Mouse (Mus musculus) limb, embryonic 15.5 days (tissue): ENCODE data around the gene Kptn. TPM values are rescaled to one million over a fixed set of nuclear protein-coding genes. Genes with fewer than 3 reads are reported as not detected.
A peak's percentile ranks its signal among the peaks of the same experiment; 100 is the strongest.

ENCODE experiments used
- ATAC-seq: fragments of 200-750 bp; cut with Nextera tagmentation; 2 replicates; pipeline ENCODE4 v1.8.0; 2017; ENCODE audit warnings: low read depth, moderate TSS enrichment; ENCODE audit not compliant: insufficient number of reproducible peaks, low FRiP score, low TSS enrichment
- H3K27ac ChIP-seq: fragments of 300-500 bp; sonication (generic); 2 replicates; pipeline ENCODE4 v1.5.1; 2015; ENCODE audit warnings: moderate library complexity, mild to moderate bottlenecking, inconsistent platforms
- H3K27me3 ChIP-seq: fragments of 300-500 bp; sonication (generic); 2 replicates; pipeline ENCODE4 v1.6.1; 2015; ENCODE audit warnings: inconsistent platforms
- H3K36me3 ChIP-seq: fragments of 300-500 bp; sonication (generic); 2 replicates; pipeline ENCODE4 v1.6.1; 2015; ENCODE audit warnings: inconsistent platforms
- H3K4me1 ChIP-seq: fragments of 300-500 bp; sonication (generic); 2 replicates; pipeline ENCODE4 v1.6.1; 2015; ENCODE audit warnings: inconsistent platforms
- H3K4me2 ChIP-seq: fragments of 300-500 bp; sonication (generic); 2 replicates; pipeline ENCODE4 v1.6.1; 2015; ENCODE audit warnings: mild to moderate bottlenecking, inconsistent platforms
- H3K4me3 ChIP-seq: fragments of 300-500 bp; sonication (generic); 2 replicates; pipeline ENCODE4 v1.5.1; 2015; ENCODE audit warnings: mild to moderate bottlenecking, inconsistent platforms
- H3K9ac ChIP-seq: fragments of 300-500 bp; sonication (generic); 2 replicates; pipeline ENCODE4 v1.6.1; 2015; ENCODE audit warnings: inconsistent platforms
- H3K9me3 ChIP-seq: fragments of 300-500 bp; sonication (generic); 2 replicates; pipeline ENCODE4 v1.6.1; 2016; ENCODE audit warnings: inconsistent platforms
- WGBS: fragments of 180-500 bp; shearing (Covaris S2); methylation state at CpG from one replicate; pipeline ENCODE4 v1.1.7; 2015; 5-methylcytosine and 5-hydroxymethylcytosine counted together
- polyA plus RNA-seq: library from polyadenylated mRNA; unstranded; fragments of >200 nt; fragmentation: Nextera tagmentation; extraction: Ambion mirVana; gene quantifications from 2 replicates; pipeline ENCODE4 v1.2.1, GENCODE M21; 2015

Kptn gene
- polyA plus RNA-seq, 1 experiment from 2014 or later = 31.2 TPM

DNA sequence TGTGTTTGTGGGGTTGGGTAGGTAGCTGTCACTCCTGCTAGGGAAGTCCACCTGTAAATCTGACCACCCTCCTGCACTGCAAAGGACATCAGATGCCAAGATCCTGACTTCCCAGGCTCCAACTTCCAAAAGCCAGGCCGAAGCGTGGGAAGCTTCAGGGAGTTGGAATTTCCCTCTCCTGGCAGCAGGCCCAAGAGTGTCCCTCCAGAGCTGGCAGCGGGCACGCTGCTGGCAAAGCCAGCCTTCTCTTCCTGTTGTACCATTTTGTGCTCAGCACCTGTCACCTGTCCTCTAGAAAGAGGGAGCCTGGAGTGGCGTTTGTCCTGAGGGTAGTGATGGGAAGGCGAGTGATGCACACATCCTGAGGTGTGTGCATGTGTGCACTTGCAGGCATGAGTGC lies 8.6 kb downstream of the Kptn start:
- Histone ChIP-seq H3K4me3 (no peak overlapping the region), H3K27ac (no peak overlapping the region), H3K9me3 (no peaks in the 10 kb centered on the region), H3K4me2 (no peak overlapping the region), H3K4me1 (peaks cover 33% of the 10 kb centered on the region), H3K27me3 (peaks cover 3% of the 10 kb centered on the region; the same call in 1 of the 2 replicates), H3K9ac (no peak overlapping the region), H3K36me3 (peaks cover 36% of the 10 kb centered on the region)
- ATAC-seq = no peak
- WGBS = 74% methylated on average over 6 of the region's 6 CpGs

DNA sequence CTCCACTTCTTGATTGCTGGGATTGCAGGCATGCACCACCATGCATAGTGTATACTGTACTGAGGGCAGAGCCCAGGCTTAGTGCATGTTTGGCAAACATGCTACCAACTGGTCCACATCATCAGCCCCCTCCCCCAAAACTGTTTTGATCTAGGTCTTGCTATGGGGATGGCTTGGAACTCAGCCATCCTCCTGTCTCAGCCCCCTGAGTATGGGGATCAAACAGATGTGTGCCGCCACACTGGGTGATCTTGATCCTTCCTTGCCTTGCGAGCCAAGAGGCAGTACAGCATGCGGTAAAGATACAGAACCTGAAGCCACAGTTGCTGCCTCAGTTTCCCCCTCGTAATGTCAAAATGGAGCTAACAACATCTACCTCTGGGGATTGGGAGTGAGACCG lies 9.2 kb downstream of the Kptn start:
- no peak for ATAC-seq
- peak overlapping the region; percentile 72 for H3K27ac ChIP-seq

DNA sequence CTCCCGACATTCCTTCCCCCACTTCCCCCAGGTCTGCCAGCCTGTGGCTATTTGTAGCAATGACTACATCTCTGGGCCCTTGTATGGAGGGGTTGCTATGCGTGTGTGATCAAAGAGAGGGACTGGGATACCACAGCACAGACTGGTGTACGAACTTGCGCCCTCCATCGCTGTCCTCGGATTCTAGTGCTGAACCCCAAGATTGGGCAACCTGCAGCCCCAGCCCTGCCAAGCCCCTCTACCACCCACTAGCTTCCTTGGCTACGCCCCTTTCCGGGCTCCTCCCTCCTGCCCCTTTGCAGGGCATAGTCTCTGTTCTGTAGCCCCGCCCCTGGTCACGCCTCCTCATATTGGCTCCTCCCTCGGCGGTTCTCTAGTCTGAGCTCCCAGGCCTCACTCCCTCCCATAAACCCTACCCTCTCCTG lies 9.7 kb downstream of the Kptn start, which contains the start of gene Slc8a2:
Gene Slc8a2 (plus strand): TSS at position 406 of the 425 bp plus-strand sequence.
- peaks cover 33% of the 10 kb centered on the region for H3K4me1 ChIP-seq
- H3K36me3 ChIP-seq = peaks cover 34% of the 10 kb centered on the region
- H3K27ac ChIP-seq = peak within 1 kb of the TSS; percentile 72
- H3K27me3 ChIP-seq = peaks cover 3% of the 10 kb centered on the region; the same call in 1 of the 2 replicates
- peak within 1 kb of the TSS; percentile 54 for H3K4me3 ChIP-seq
- 4% methylated on average over 12 of the region's 12 CpGs for WGBS
- peak within 1 kb of the TSS; percentile 50 for H3K9ac ChIP-seq
- H3K9me3 ChIP-seq = no peaks in the 10 kb centered on the region
- peak; percentile 75 for ATAC-seq
- H3K4me2 ChIP-seq = peak within 1 kb of the TSS; percentile 84

More for the DNA sequence above, 9.2 kb downstream of the Kptn start:
- no peaks in the 10 kb centered on the region for H3K9me3 ChIP-seq
- H3K36me3 ChIP-seq = peaks cover 36% of the 10 kb centered on the region
- 67% methylated on average over 5 of the region's 5 CpGs for WGBS
- H3K9ac ChIP-seq = no peak overlapping the region
- peaks cover 33% of the 10 kb centered on the region for H3K4me1 ChIP-seq
- peaks cover 3% of the 10 kb centered on the region; the same call in 1 of the 2 replicates for H3K27me3 ChIP-seq
- peak overlapping the region; percentile 84; the same call in 1 of the 2 replicates for H3K4me2 ChIP-seq
- H3K4me3 ChIP-seq = no peak overlapping the region

DNA sequence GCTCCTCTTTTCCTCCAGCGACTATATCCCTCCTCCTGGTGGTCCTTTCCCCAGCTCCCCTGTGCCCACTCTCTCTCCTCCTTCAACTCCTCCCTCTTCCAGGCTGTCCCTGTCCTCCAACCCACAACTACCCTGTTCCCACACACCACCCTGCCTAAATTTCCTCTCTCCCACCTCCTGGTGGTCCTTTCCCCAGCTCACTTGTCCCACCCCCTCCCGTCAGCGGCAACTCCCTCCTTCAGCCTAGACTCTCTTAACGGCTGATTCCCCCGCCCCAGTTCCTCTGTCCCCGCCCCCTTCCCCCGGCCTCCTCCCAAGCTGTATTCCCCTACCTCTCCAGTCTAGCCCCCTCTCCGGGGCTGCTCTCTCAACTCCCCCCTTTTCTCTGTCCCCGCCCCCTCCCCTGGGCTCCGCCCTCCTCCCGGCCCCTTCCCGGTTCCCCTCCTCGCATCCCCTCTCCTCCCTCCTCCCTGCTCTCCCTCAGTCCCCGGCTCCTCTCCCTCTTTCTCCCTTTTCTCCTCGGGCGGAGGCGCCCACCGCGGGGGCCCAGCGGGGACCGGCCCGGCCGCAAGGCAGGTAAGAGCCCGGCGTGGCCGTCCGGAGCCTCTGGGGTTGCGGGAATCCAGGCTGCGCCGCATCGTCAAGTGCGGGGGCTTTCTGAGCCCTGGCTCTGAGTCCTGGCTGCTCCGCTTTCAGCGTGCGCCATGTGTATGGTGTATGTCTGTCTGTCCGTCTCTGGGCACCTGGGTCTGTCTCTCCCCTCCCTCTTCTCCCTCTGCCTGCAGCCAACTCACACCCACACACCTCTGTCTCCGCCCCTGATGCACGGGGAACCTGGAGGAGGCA lies 10.4 kb downstream of the Kptn start:
- Histone ChIP-seq H3K4me1 (peaks cover 33% of the 10 kb centered on the region), H3K27ac (peak overlapping the region; percentile 72), H3K4me3 (peak overlapping the region; percentile 54), H3K27me3 (peaks cover 3% of the 10 kb centered on the region; the same call in 1 of the 2 replicates), H3K36me3 (peaks cover 28% of the 10 kb centered on the region), H3K9ac (peak overlapping the region; percentile 50), H3K9me3 (no peaks in the 10 kb centered on the region), H3K4me2 (peak overlapping the region; percentile 84)
- 2% methylated on average over 35 of the region's 38 CpGs for WGBS
- peak; percentile 81 for ATAC-seq

DNA sequence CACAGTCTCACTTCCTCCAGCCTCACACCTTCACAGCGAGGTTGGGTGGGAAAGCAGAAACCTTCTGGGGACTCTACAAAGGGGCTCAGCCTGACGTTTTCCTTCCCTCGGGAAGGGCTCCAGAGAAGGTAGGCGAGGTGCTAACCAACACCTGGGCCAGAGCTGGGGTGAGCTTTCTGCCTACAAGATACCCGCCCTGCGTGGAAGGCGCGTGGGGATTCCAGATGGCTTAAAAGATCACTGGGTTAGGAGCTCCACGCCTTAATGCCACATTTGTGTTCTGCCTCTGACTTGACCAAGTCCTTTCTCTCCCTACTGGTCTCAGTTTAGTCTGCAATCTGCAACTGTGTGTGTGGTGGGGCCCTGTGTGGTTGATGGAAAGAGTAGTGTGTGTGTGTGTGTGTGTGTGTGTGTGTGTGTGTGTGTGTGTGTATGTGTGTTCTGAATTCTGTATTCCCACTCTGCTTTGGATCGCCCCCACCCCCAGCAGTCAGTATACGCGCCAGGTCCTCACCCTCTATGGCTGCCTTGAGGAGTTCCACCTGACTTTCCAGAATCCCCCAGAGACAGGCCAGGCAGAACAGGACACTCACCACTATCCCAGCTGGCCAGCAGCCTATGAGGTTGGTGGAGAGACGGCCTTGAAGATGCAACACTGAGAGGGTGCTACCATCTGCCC lies 11.4 kb downstream of the Kptn start:
- WGBS = 35% methylated on average over 13 of the region's 13 CpGs
- Histone ChIP-seq H3K9me3 (no peaks in the 10 kb centered on the region), H3K4me2 (peak overlapping the region; percentile 84), H3K9ac (no peak overlapping the region), H3K36me3 (peaks cover 18% of the 10 kb centered on the region), H3K27ac (no peak overlapping the region), H3K4me1 (peaks cover 33% of the 10 kb centered on the region), H3K4me3 (peak overlapping the region; percentile 54), H3K27me3 (peaks cover 3% of the 10 kb centered on the region; the same call in 1 of the 2 replicates)
- no peak for ATAC-seq

DNA sequence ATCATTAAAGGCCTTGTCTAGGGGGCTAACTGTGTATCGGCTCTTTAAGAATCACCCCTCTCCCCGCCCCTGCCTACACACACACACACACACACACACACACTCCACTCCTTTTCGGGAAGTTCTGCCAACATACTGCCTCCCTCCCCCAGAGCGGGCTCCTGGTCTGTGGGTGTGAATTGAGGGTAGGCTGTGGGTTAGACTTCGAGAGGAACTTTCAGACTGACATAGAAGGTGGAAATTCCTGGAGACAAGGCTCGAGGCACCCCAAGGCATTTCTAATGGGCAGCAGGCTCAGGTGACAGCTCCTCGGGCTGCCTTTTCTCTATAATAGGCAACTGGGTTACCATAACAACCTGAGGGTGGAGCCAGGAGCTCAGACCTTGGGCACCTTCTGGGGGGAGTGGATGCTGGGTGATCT lies 12.5 kb downstream of the Kptn start:
- peaks cover 33% of the 10 kb centered on the region for H3K4me1 ChIP-seq
- H3K9ac ChIP-seq = no peak overlapping the region
- H3K9me3 ChIP-seq = no peaks in the 10 kb centered on the region
- ATAC-seq = no peak
- H3K27ac ChIP-seq = no peak overlapping the region
- H3K4me2 ChIP-seq = no peak overlapping the region
- H3K36me3 ChIP-seq = peaks cover 10% of the 10 kb centered on the region
- H3K27me3 ChIP-seq = peaks cover 3% of the 10 kb centered on the region; the same call in 1 of the 2 replicates
- no peak overlapping the region for H3K4me3 ChIP-seq
- 11% methylated on average over 7 of the region's 7 CpGs for WGBS

DNA sequence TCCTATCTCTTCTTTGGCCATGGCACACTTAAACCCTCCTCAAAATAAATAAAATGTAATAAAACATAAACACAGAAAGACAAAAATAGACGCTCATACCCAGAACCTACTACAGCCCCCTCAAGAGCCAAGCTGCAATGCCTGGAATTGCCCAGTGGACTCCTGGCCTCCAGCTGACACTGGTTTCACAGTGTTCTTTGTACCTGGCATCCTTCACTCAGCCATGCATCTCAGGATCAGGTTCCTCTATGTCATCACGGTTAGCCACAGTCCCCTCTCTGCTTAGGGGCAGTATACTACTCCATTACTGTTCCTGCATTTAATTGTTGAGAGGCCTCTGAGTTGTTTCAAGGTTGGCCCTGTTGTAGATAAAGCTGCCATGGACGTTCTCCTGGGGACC lies 13.2 kb downstream of the Kptn start:
- H3K4me1 ChIP-seq = peaks cover 33% of the 10 kb centered on the region

DNA sequence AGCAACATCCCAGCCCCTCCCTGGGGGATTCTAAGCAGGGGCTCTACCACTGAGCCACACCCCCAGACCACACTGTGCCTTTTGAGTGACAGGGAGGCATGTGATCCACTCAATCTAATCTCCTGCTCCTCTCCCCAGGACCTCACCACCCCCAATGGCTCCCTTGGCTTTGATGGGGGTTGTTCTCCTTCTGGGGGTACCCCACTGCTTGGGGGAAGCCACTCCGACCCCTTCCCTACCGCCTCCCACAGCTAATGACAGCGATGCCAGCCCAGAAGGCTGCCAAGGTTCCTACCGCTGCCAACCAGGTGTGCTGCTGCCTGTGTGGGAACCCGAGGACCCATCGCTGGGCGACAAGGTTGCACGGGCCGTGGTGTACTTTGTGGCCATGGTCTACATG lies 14.0 kb downstream of the Kptn start:
- Histone ChIP-seq H3K9me3 (no peaks in the 10 kb centered on the region), H3K4me3 (no peak overlapping the region), H3K9ac (no peak overlapping the region), H3K27ac (no peak overlapping the region), H3K4me1 (peaks cover 33% of the 10 kb centered on the region), H3K27me3 (peaks cover 3% of the 10 kb centered on the region; the same call in 1 of the 2 replicates), H3K36me3 (no peaks in the 10 kb centered on the region), H3K4me2 (no peak overlapping the region)
- no peak for ATAC-seq
- WGBS = 93% methylated on average over 9 of the region's 9 CpGs

More for the DNA sequence above, 13.2 kb downstream of the Kptn start:
- H3K4me2 ChIP-seq = no peak overlapping the region
- peaks cover 3% of the 10 kb centered on the region; the same call in 1 of the 2 replicates for H3K27me3 ChIP-seq
- ATAC-seq = no peak
- no peak overlapping the region for H3K27ac ChIP-seq
- 66% methylated on average over 3 of the region's 3 CpGs for WGBS
- no peak overlapping the region for H3K4me3 ChIP-seq
- H3K9me3 ChIP-seq = no peaks in the 10 kb centered on the region
- H3K36me3 ChIP-seq = 0 out of 2 replicates have a peak, but pooled peaks cover 3% of the 10 kb centered on the region
- H3K9ac ChIP-seq = no peak overlapping the region

DNA sequence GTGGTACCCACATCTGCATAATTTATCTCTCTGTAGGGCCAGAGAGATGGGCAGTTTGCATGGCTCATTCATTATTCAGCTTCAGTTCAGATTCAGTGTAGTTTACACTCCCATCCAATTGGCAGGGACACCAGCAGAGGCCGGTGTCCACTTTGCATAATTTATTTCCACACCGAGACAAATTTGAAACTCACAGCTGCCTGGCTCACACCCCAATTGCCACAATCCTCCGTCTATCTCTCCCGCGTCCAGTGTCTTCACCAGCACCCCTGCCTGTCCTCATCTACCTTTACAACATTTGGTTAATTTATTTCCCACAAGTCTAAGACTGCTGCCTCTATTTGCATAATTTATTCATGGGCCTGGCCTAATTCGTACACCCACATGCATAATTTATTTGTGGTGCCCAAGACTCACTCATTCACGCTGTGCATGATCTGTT lies 15.3 kb downstream of the Kptn start:
- Histone ChIP-seq H3K36me3 (no peaks in the 10 kb centered on the region), H3K4me1 (peaks cover 21% of the 10 kb centered on the region), H3K9ac (no peak overlapping the region), H3K27me3 (peaks cover 3% of the 10 kb centered on the region; the same call in 1 of the 2 replicates), H3K4me3 (no peak overlapping the region), H3K9me3 (no peaks in the 10 kb centered on the region), H3K4me2 (no peak overlapping the region), H3K27ac (no peak overlapping the region)
- ATAC-seq = no peak
- 69% methylated on average over 7 of the region's 7 CpGs for WGBS

DNA sequence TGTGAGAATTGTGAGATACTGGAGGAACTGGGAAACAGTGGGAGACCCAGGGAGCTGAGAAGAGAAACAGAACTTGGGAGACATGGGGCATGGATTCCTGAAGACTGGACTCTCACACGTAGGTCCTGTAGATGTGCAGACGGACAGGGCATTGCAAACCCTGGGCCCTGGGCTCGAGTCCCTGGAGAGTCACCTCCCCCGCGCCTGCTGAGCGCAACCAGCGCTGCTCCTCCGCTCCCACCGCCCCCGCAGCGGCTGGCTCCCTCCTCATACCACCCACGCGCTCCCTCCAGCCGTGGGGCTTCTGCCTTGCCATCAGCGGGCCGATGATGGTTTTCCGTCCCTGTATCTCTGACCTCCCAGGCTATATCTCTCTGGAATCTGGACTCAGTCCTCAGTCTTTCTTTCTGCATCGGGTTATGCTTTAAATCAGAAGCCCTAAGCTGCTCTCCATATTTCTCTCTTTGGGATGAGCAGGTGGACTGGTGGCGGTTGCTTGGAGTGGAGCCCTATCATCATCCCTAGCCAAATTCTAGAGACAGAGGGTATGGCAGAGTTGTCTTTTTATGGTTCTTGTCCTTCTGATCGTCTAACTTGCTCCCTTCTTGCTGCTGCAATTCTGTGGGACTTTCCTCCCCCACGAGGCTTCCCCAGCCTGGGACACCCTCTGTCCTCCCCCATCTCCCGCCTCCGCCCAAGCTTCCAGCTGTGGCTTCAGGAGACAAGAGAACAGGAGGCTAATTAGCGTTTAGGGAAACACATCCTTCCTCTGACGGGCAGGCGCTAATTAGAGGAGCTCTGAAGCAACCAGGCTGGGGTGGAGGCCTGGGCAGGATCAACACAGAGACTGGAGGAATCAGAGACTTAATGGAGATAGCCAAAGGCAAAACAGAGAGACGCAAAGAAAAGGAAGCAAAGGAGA lies 27.1 kb downstream of the Kptn start:
- no peak overlapping the region for H3K4me2 ChIP-seq
- no peaks in the 10 kb centered on the region for H3K9me3 ChIP-seq
- no peak overlapping the region for H3K27ac ChIP-seq
- no peak overlapping the region for H3K4me3 ChIP-seq
- no peak overlapping the region for H3K9ac ChIP-seq
- H3K36me3 ChIP-seq = 0 out of 2 replicates have a peak, but pooled peaks cover 3% of the 10 kb centered on the region
- no peak for ATAC-seq
- 28% methylated on average over 27 of the region's 27 CpGs for whole genome bisulfite sequencing
- H3K4me1 ChIP-seq = no peaks in the 10 kb centered on the region
- H3K27me3 ChIP-seq = peaks cover 18% of the 10 kb centered on the region; the same call in 1 of the 2 replicates

DNA sequence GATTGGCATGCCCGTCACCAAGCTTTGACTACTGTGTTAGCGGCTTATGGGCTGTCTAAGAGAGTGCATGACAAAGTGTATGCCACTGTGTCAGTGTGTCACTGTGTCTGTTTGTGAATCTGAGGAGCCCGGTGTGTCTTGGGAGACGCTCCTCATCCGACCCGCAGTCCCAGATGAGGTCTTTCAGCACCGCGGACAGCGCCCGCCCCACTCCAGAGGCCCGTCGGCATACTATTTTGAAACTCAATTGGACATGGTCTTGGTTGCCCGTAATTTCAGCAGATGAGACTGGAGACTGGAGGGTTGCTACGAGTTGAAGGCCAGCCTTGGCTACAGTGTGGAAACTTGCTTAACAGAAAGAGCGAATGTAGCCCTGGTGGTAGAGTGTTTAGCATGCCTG lies 27.9 kb downstream of the Kptn start:
- H3K9me3 ChIP-seq = no peaks in the 10 kb centered on the region
- ATAC-seq = no peak
- no peaks in the 10 kb centered on the region for H3K4me1 ChIP-seq
- H3K27me3 ChIP-seq = peaks cover 18% of the 10 kb centered on the region; the same call in 1 of the 2 replicates
- no peak overlapping the region for H3K4me2 ChIP-seq
- 0 out of 2 replicates have a peak, but pooled peaks cover 3% of the 10 kb centered on the region for H3K36me3 ChIP-seq
- H3K27ac ChIP-seq = no peak overlapping the region
- WGBS = 11% methylated on average over 15 of the region's 15 CpGs
- H3K4me3 ChIP-seq = no peak overlapping the region
- H3K9ac ChIP-seq = no peak overlapping the region
